Mouse (Mus musculus) brain, embryonic 14.5 days (tissue): ENCODE measurements at regions not wholly inside any gene's neighbourhood (a gene's known extent, or its start where the extent isn't known, plus 50 kb on each side); places are given as distances from the start of the nearest gene placed in this dataset.

Source experiments
- CTCF ChIP-seq: fragments of 200-500 bp; IDR thresholded peaks from 2 replicates; pipeline ENCODE4 v1.5.1; 2012; ENCODE audit warnings: inconsistent platforms, mild to moderate bottlenecking, moderate library complexity, borderline replicate concordance; ENCODE audit not compliant: insufficient read depth, insufficient read length; ENCODE audit errors: extremely low read depth
- POLR2A ChIP-seq: fragments of 200-500 bp; IDR thresholded peaks from 2 replicates; pipeline ENCODE4 v1.6.1; 2012; ENCODE audit warnings: mild to moderate bottlenecking, inconsistent platforms, borderline replicate concordance; ENCODE audit not compliant: poor library complexity, insufficient read depth, insufficient read length, severe bottlenecking; ENCODE audit errors: extremely low read depth

DNA sequence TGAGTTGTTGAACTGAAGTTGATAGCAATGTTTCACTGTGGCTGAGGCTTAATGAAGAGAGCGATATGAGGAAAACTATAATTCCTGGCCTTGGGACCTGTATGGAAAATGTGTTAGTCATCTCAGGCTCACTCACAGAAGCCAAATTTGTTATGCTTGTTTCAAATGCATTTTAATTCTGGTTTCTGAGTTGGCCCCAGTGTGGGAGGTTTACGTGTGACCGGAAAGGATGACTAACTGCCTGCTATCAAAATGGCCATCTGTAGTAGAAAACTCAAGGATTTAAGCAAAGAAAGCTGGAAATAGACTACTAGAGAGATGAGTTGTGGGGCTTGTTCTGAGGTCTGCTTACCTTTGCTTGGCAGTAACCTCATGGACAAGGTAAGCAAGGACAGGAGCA lies 128.9 kb upstream of the Cnr1 start:
- TF ChIP-seq POLR2A = no peak
- TF ChIP-seq CTCF = no peak
